Mouse (Mus musculus) spleen, postnatal 10 days (tissue): ENCODE measurements around the gene Ifitm7.
"Not testable (repeated sequence)": the region's sequence is repeated elsewhere in the genome, so short reads cannot be mapped to it uniquely, and the experiment has no call there.

Experiments used
- DNase-seq, 2 experiments: peaks; one replicate each; pipeline ENCODE4 v3.0.0; 2021 to 2022; ENCODE audit warnings: low spot score in 2 of 2

The Ifitm7 gene

GRCm38 (mm10) chr16:13977026-13977425, 9.7 kb downstream of the Ifitm7 start:
- not testable (repeated sequence) for DNase-seq

- not testable (repeated sequence) for DNase-seq
These were observed 10.3 kb downstream of the Ifitm7 start for GRCm38 (mm10) chr16:13976358-13976896.

- no peak for DNase-seq
These were observed 14.6 kb downstream of the Ifitm7 start for GRCm38 (mm10) chr16:13972051-13972450.

GRCm38 (mm10) chr16:13969096-13969495, 17.6 kb downstream of the Ifitm7 start:
- DNase-seq = no peak

DNA sequence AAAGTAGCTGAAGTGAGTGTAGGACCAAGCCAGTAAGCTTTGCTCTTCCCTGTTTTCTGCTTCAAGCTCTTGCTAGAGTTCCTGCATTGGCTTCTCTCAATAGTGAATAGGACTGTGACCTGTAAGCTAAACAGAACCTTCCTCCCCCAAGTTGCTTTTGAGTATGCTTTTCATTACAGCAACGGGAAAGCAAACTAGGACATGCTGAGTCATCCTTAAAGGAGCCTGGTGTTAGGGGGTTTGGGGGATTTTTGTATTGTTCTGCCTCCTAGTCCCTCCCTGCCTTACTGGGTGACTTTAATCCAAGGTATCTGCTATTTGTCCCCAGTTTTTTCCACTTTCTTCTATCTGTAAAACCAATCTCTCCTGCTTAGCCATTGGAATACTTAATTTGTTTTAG, 24.6 kb downstream of the Ifitm7 start:
- DNase-seq = no peak

DNA sequence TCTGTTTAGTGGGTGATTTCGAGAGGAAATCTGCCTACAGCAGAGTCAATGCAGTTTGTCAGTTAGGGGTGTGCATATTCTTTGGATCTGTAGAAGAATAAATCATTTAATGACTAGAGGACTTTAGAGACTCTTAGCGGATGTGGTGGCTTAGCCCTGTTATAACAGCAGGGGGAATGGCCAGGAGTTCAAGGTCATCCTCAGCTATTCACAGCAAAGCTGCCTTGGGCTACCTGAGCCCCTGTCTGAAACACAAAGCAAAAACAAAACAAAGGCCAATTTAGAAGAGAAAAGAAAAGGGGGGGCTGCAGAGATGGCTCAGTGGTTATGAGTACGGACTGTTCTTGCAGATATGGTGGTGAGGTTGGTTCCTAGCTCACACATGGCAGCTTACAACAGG, 35.4 kb downstream of the Ifitm7 start:
- no peak for DNase-seq

DNA sequence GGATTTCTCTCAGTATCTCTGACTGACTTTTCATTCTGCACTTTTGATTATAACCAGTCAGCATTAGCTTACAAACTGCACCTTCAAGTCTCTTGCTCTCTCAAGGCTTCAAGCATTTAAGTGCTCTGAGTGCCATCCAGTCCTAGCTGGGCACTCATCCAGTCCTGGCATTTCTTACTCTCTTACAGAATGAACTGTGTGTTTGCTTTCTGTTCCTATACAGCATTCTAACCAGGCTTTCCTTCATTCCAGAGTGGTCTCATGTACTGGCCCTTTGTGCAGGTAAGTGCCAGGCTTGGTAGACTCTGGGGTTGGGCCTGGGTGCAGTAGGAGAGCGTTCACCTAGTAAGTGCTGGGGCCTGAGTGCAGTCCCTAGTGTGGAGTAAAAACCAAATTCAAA, 40.4 kb downstream of the Ifitm7 start:
- DNase-seq = no peak

GRCm38 (mm10) chr16:13945153-13945552, 41.5 kb downstream of the Ifitm7 start:
- DNase-seq = no peak

DNA sequence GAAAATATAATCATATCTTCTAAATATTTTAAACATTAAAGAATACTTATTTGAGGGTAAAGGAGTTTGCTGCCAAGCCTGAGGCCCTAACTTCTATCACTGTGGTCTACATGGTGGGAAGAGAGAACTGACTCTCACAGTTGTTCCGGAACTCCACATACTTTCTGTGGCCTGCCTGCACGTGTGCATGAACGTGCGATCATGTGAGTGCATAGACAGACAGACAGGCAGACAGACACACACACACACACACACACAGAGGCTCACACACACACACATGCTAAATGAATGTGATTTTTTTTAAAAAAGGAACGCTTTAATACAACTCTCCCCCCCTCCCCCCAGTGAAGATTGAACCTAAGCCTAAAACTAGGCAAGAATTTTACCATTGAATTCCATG, 41.9 kb downstream of the Ifitm7 start:
- no peak for DNase-seq

DNA sequence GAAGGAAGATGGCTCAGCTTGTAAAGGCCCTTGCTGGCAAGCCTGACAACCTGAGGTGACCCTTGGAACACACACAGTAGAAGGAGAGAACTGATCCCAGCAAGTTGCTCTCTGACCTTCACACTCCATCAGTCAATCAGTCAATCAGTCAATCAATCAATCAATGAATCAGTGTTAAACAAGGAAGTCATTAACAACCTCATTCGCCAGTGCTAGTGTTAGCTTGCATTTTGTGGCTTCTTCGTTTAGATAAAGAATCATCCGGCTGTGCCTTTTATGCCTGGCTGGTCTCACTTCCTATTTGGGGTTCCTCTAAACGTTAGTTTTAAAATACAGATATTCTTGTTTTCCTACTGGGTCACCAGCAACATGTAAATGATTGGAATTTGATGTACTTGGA, 42.5 kb downstream of the Ifitm7 start:
- no peak for DNase-seq

GRCm38 (mm10) chr16:13940847-13941395, 45.8 kb downstream of the Ifitm7 start:
- DNase-seq = no peak

DNA sequence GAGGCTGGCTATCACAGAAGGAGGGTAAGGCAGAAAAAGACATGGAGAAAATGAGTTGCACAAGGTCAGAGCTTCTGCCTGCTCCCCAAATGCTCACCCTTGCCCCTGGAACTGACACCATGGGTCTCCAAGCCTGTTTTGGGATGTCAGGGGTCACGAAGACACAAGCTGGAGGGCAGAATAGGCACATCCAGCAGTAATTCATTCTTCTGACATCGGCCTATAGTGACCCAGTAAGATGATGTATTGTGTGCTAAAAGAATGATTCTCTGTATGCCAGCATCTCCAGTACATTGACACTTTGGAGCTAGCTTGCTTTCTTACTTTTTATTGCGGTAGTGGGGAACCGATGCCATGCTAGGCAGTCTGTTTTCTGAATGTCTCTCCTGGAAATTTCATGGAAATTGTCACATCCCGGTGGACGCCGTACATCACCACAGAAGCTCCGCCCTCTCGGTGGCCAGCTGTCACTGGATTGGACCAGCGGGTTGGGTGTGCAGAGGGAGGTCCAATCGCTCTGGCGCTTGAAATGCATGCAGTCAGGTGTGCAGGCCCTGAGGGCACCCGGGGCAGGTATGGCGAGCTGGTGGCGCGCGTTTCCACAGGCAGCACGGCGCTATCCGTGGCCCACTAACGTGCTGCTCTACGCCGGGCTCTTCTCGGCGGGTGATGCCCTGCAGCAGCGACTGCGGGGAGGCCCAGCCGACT, 46.4 kb downstream of the Ifitm7 start:
- peak in 1 of 2 experiments; percentile 16 for DNase-seq
